Mouse (Mus musculus) layer of hippocampus, adult 6 months (tissue): Measurements from ENCODE around the gene Sema4c. TPM values are rescaled to one million over a fixed set of nuclear protein-coding genes. Genes with fewer than 3 reads are reported as not detected.

Source experiments
- long read RNA-seq, 2 experiments: library from polyadenylated mRNA; unstranded; transcript quantifications; one replicate each; pipeline ENCODE4 v2.0.0; 2019 to 2020
- microRNA-seq: library from miRNA; unstranded; fragments of <30 nt; microRNA quantifications from one replicate; pipeline ENCODE4 v1.2.0, GENCODE M21; 2020
- polyA plus RNA-seq: library from polyadenylated mRNA; unstranded; fragments of <200 nt; fragmentation: Nextera tagmentation; gene quantifications from 2 replicates; pipeline ENCODE4 v1.2.3, GENCODE M21; 2021

The Sema4c gene
- 0.49 and 0.77 TPM in 2 replicates for polyA plus RNA-seq
- long read RNA-seq, experiment 1: 0 reads
- long read RNA-seq, experiment 2, transcript Sema4c-203 (15 exons, 3,779 nt): major isoform, 6 of 10 reads
- long read RNA-seq, experiment 2, partial matches to known transcripts: 1 of 10 reads
- long read RNA-seq, experiment 2, other reads (novel, unspliced or antisense): 2 of 10 reads

GRCm38 (mm10) chr1:36558031-36558993, at the start of gene Sema4c:
TSS of gene Sema4c (minus strand) at chr1:36558349.

GRCm38 (mm10) chr1:36546888-36547471, 11.2 kb downstream of the Sema4c start, which contains the start of gene Ankrd39:
TSS of gene Ankrd39 (minus strand) at chr1:36547445.

GRCm38 (mm10) chr1:36539186-36539585, 19.0 kb downstream of the Sema4c start, which contains the start of gene Gm42417:
TSS of gene Gm42417 (minus strand) at chr1:36539429.

GRCm38 (mm10) chr1:36536783-36537182, 21.4 kb downstream of the Sema4c start, which contains the start of gene Ankrd23:
TSS of gene Ankrd23 (minus strand) at chr1:36536883.

GRCm38 (mm10) chr1:36511289-36512021, 46.7 kb downstream of the Sema4c start, which contains the start of gene Cnnm3:
TSS of gene Cnnm3 (plus strand) at chr1:36511867.

Small RNA genes within 50 kb of the gene (microRNA-seq; reads per million reads assigned to microRNA genes)
- not detected for gene Gm47280

Other genes starting within 250 kb of the Sema4c start
- 27.8 and 28.2 TPM in 2 replicates for gene Kansl3, start 189.2 kb downstream of the Sema4c start, polyA plus RNA-seq
- 0.54 and 0.82 TPM in 2 replicates for gene Fer1l5, start 186.1 kb downstream of the Sema4c start, polyA plus RNA-seq
- gene Lman2l, start 113.1 kb downstream of the Sema4c start, polyA plus RNA-seq: 46.7 and 47.1 TPM in 2 replicates
- gene Cnnm4, start 86.7 kb downstream of the Sema4c start, polyA plus RNA-seq: 16.9 and 24.0 TPM in 2 replicates
- 2.4 and 3.2 TPM in 2 replicates for gene Cnnm3, start 46.5 kb downstream of the Sema4c start, polyA plus RNA-seq
- gene Ankrd23, start 21.5 kb downstream of the Sema4c start, polyA plus RNA-seq: 0.20 and 0.49 TPM in 2 replicates
- gene Gm42417, start 18.9 kb downstream of the Sema4c start, polyA plus RNA-seq: 0.08 and 0.11 TPM in 2 replicates
- gene Ankrd39, start 10.9 kb downstream of the Sema4c start, polyA plus RNA-seq: 16.5 and 18.3 TPM in 2 replicates
- gene Fam178b, start 124.8 kb upstream of the Sema4c start, polyA plus RNA-seq: 0.38 and 0.56 TPM in 2 replicates
- gene Cox5b, start 133.1 kb upstream of the Sema4c start, polyA plus RNA-seq: 2,870 and 2,984 TPM in 2 replicates
- gene 4933424G06Rik, start 151.8 kb upstream of the Sema4c start, polyA plus RNA-seq: 0.31 and 1.2 TPM in 2 replicates
- 116 and 123 TPM in 2 replicates for gene Actr1b, start 156.1 kb upstream of the Sema4c start, polyA plus RNA-seq
- 4.5 and 7.1 TPM in 2 replicates for gene Zap70, start 203.4 kb upstream of the Sema4c start, polyA plus RNA-seq